Mouse (Mus musculus) intestine, postnatal 0 days (tissue): ENCODE results near the gene Pip4p1. TPM values are rescaled to one million over a fixed set of nuclear protein-coding genes. Genes with fewer than 3 reads are reported as not detected.

Experiments
- ATAC-seq: fragments of 200-750 bp; cut with Nextera tagmentation; 2 replicates; pipeline ENCODE4 v1.8.0; 2017; ENCODE audit warnings: mild to moderate bottlenecking, moderate TSS enrichment, moderate library complexity
- H3K27ac ChIP-seq: fragments of 300-500 bp; sonication (generic); 2 replicates; pipeline ENCODE4 v1.5.1; 2014; ENCODE audit warnings: mild to moderate bottlenecking, low read depth, low read length, moderate library complexity
- H3K27me3 ChIP-seq: fragments of 300-500 bp; sonication (generic); replicated peaks from 2 replicates; pipeline ENCODE4 v1.6.1; 2014; ENCODE audit warnings: low read length, mixed read lengths; ENCODE audit not compliant: control insufficient read depth, insufficient read depth
- H3K36me3 ChIP-seq: fragments of 300-500 bp; sonication (generic); 2 replicates; pipeline ENCODE4 v1.6.1; 2014; ENCODE audit warnings: mild to moderate bottlenecking, moderate library complexity; ENCODE audit not compliant: control insufficient read depth, insufficient read depth
- H3K4me1 ChIP-seq: fragments of 300-500 bp; sonication (generic); replicated peaks from 2 replicates; pipeline ENCODE4 v1.6.1; 2014; ENCODE audit warnings: antibody characterized with exemption, low read length, mixed read lengths; ENCODE audit not compliant: control insufficient read depth, insufficient read depth
- H3K4me2 ChIP-seq: fragments of 300-500 bp; sonication (generic); replicated peaks from 2 replicates; pipeline ENCODE4 v1.6.1; 2014; ENCODE audit warnings: low read depth, mild to moderate bottlenecking, moderate library complexity
- H3K4me3 ChIP-seq: fragments of 300-500 bp; sonication (generic); 2 replicates; pipeline ENCODE4 v1.5.1; 2014; ENCODE audit warnings: low read depth, low read length
- H3K9ac ChIP-seq: fragments of 300-500 bp; sonication (generic); 2 replicates; pipeline ENCODE4 v1.6.1; 2014; ENCODE audit warnings: mild to moderate bottlenecking, low read depth, low read length
- H3K9me3 ChIP-seq: fragments of 300-500 bp; sonication (generic); 2 replicates; pipeline ENCODE4 v1.6.1; 2016; ENCODE audit warnings: mixed run types; ENCODE audit not compliant: control insufficient read depth
- CTCF ChIP-seq: sonication (generic); IDR thresholded peaks from 2 replicates; pipeline ENCODE4 v1.5.1; 2016; ENCODE audit warnings: low read depth, mild to moderate bottlenecking, control low read depth, antibody characterized with exemption, moderate library complexity
- WGBS: fragments of 180-500 bp; shearing (Covaris S2); extraction: QIAGEN DNeasy Blood & Tissue Kit; methylation state at CpG from one replicate; pipeline ENCODE4 v1.1.7; 2014; 5-methylcytosine and 5-hydroxymethylcytosine counted together
- polyA plus RNA-seq: library from polyadenylated mRNA; unstranded; fragments of >200 nt; fragmentation: Nextera tagmentation; extraction: Ambion mirVana; gene quantifications from 2 replicates; pipeline ENCODE4 v1.2.1, GENCODE M21; 2015

The Pip4p1 gene
- polyA plus RNA-seq, 1 experiment from 2014 or later: 51.2 TPM

DNA sequence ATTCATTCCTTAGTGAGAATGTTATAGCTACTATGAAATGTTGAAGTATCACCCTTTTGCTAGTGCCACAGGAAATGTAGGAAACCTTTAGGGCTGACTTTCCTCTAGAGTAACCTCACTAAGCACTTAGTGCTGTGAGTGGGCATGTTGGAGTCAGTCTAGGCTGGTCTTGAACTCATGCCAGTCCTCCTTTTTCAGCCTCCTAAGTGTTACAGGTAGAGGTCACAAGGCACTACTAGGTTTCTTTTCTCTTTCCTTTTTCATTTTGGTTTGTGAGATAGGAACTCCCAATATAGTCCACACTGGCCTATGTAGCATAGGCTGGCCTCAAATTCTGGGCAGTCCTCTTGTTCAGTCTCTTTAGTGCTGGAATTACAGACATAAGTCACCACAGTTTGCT is 35.2 kb downstream of the Pip4p1 start:
- no peaks in the 10 kb centered on the region for H3K9me3 ChIP-seq
- H3K4me3 ChIP-seq: no peak overlapping the region
- no peak overlapping the region for H3K9ac ChIP-seq
- H3K27ac ChIP-seq: no peak overlapping the region
- no peak for TF ChIP-seq CTCF
- H3K4me1 ChIP-seq: no peaks in the 10 kb centered on the region; the same call in 1 of the 2 replicates
- no peak for ATAC-seq
- no peaks in the 10 kb centered on the region for H3K27me3 ChIP-seq
- H3K4me2 ChIP-seq: no peak overlapping the region
- no peaks in the 10 kb centered on the region for H3K36me3 ChIP-seq

DNA sequence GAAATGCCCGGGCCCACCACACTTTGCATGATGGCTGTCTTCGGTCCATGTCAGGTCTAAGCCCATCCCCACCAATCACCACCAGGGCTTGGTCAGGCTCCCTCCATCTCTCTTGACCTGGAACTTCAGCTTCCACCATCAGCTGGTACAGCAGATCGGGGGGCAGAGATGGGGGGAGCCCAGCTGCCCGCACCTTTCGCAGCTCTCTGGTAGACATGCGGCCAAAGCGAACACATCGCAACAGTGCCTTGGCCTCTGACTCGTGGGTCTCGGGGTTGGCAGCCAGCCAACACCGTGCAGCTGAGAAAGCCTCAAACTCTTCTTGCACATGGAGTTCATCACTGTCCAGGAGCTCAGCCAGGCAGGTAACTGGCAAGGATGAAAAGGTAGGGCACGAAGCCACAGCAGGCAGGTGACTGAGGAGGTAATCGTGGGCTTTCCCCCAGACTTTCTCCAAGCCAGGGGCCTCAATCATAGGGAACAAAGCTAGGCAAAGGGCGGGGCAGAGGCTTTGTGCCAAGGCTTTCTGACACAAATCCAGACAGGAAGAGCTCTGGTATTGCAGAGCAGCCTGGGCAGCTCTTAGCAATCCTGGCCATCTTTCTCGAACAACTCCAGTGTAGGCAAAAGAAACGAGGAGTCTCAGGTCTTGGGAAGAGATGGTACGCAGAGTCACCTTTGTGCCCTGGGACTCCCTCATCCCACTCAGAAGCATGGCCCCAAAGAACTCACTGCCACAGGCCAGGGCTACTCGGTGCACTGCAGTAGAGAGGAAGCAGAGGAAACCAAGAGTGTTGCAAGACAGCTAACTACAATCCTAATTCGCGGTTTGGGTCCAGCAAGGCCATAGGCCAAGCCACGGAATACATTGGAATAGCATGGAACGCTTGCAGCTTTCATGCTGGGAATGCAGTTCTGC is 37.9 kb downstream of the Pip4p1 start:
- 71% methylated on average over 22 of the region's 22 CpGs for WGBS
- no peak overlapping the region for H3K4me3 ChIP-seq

GRCm38 (mm10) chr14:50892091-50892490 is 38.6 kb downstream of the Pip4p1 start:
- H3K4me3 ChIP-seq: no peak overlapping the region
- ATAC-seq: no peak
- no peak for TF ChIP-seq CTCF
- H3K27me3 ChIP-seq: no peaks in the 10 kb centered on the region
- H3K4me2 ChIP-seq: no peak overlapping the region
- H3K9me3 ChIP-seq: no peaks in the 10 kb centered on the region
- H3K36me3 ChIP-seq: no peaks in the 10 kb centered on the region
- no peak overlapping the region for H3K27ac ChIP-seq
- WGBS: 81% methylated on average over 7 of the region's 7 CpGs
- no peaks in the 10 kb centered on the region for H3K4me1 ChIP-seq
- no peak overlapping the region for H3K9ac ChIP-seq

More for the DNA sequence above, 37.9 kb downstream of the Pip4p1 start:
- Histone ChIP-seq H3K27ac (no peak overlapping the region), H3K9ac (no peak overlapping the region), H3K4me1 (no peaks in the 10 kb centered on the region; the same call in 1 of the 2 replicates), H3K27me3 (no peaks in the 10 kb centered on the region), H3K9me3 (no peaks in the 10 kb centered on the region), H3K36me3 (no peaks in the 10 kb centered on the region), H3K4me2 (no peak overlapping the region)
- TF ChIP-seq CTCF: no peak
- 0 out of 2 replicates have a peak, but pooled peaks have one; percentile 29 for ATAC-seq

GRCm38 (mm10) chr14:50891621-50892020 is 39.0 kb downstream of the Pip4p1 start:
- 91% methylated on average over 8 of the region's 8 CpGs for WGBS
- ATAC-seq: no peak
- no peaks in the 10 kb centered on the region for H3K36me3 ChIP-seq
- no peaks in the 10 kb centered on the region for H3K27me3 ChIP-seq
- no peak overlapping the region for H3K27ac ChIP-seq
- no peak overlapping the region for H3K4me3 ChIP-seq
- no peaks in the 10 kb centered on the region for H3K4me1 ChIP-seq
- no peak overlapping the region for H3K4me2 ChIP-seq
- no peak for TF ChIP-seq CTCF
- no peak overlapping the region for H3K9ac ChIP-seq
- H3K9me3 ChIP-seq: no peaks in the 10 kb centered on the region

DNA sequence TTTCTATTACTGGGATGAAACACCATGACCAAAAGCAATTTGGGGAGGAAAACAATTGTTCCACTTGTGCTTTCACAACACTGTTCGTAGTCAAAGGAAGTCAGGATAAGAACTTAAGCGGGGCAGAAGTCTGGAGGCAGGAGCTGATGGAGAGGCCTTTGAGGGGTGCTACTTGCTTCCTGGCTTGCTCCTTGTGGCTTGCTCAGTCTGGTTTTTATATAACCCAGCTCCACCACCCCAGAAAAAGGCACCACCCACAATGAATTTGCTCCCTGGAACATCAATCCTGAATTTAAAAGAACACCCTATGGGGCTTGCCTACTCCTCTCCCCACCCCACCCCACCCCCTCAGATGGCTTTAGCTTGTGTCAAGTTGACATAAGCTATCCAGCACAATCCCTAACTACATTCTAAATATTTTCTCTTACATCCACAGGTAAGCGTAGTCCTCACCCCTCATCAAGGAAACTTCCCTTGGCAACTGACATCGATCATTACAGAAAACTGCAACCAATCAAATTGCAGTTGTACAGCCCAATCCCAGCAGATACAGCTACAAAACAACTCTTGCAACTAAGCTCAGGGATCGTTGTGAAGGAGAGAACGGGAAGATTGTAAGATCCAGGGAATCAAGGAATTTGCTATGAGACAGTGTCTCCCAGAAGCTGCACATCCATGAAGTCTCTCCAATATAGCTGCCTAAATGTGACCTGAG is 54.3 kb downstream of the Pip4p1 start:
- Histone ChIP-seq H3K9ac (no peak overlapping the region), H3K27ac (peak overlapping the region; percentile 50), H3K27me3 (no peaks in the 10 kb centered on the region), H3K9me3 (no peaks in the 10 kb centered on the region), H3K4me2 (no peak overlapping the region), H3K4me3 (no peak overlapping the region), H3K36me3 (no peaks in the 10 kb centered on the region), H3K4me1 (no peaks in the 10 kb centered on the region)
- TF ChIP-seq CTCF: no peak
- ATAC-seq: no peak
- WGBS: 86% methylated on average over 6 of the region's 6 CpGs

Other genes starting within 250 kb of the Pip4p1 start
- gene Olfr747, start 237.7 kb downstream of the Pip4p1 start, polyA plus RNA-seq: not detected in 2 replicates
- gene Olfr748, start 223.5 kb downstream of the Pip4p1 start, polyA plus RNA-seq: not detected in 2 replicates
- not detected in 2 replicates for gene Olfr749, start 185.8 kb downstream of the Pip4p1 start, polyA plus RNA-seq
- 30.5 and 31.0 TPM in 2 replicates for gene Ttc5, start 145.3 kb downstream of the Pip4p1 start, polyA plus RNA-seq
- not detected in 2 replicates for gene Ccnb1ip1, start 123.1 kb downstream of the Pip4p1 start, polyA plus RNA-seq
- 35.4 and 36.7 TPM in 2 replicates for gene Parp2, start 123.0 kb downstream of the Pip4p1 start, polyA plus RNA-seq
- gene Tep1, start 60.3 kb downstream of the Pip4p1 start, polyA plus RNA-seq: 23.7 and 23.8 TPM in 2 replicates
- 0.09 and 0.17 TPM in 2 replicates for gene Klhl33, start 33.3 kb downstream of the Pip4p1 start, polyA plus RNA-seq
- gene Osgep, start 6.0 kb downstream of the Pip4p1 start, polyA plus RNA-seq: 56.8 and 57.8 TPM in 2 replicates
- 71.0 and 74.1 TPM in 2 replicates for gene Apex1, start 5.9 kb downstream of the Pip4p1 start, polyA plus RNA-seq
- 138 and 143 TPM in 2 replicates for gene Pnp, start 226 bp upstream of the Pip4p1 start, polyA plus RNA-seq
- gene Gm49342, start 13.7 kb upstream of the Pip4p1 start, polyA plus RNA-seq: not detected in 2 replicates
- 32.3 and 32.5 TPM in 2 replicates for gene Pnp2, start 25.1 kb upstream of the Pip4p1 start, polyA plus RNA-seq
- 0.16 and 0.29 TPM in 2 replicates for gene Rnase10, start 76.9 kb upstream of the Pip4p1 start, polyA plus RNA-seq
- not detected in 2 replicates for gene Rnase9, start 111.0 kb upstream of the Pip4p1 start, polyA plus RNA-seq
- gene Rnase11, start 119.3 kb upstream of the Pip4p1 start, polyA plus RNA-seq: not detected in 2 replicates
- gene Rnase12, start 126.8 kb upstream of the Pip4p1 start, polyA plus RNA-seq: 0.51 and 0.90 TPM in 2 replicates
- gene Olfr750, start 143.6 kb upstream of the Pip4p1 start, polyA plus RNA-seq: not detected in 2 replicates
- gene Rnase4, start 160.2 kb upstream of the Pip4p1 start, polyA plus RNA-seq: 355 and 426 TPM in 2 replicates
- gene Ang, start 160.3 kb upstream of the Pip4p1 start, polyA plus RNA-seq: 114 and 119 TPM in 2 replicates
- gene Eddm3b, start 183.6 kb upstream of the Pip4p1 start, polyA plus RNA-seq: 0.17 and 0.18 TPM in 2 replicates
- 2.6 and 3.0 TPM in 2 replicates for gene Rnase6, start 193.1 kb upstream of the Pip4p1 start, polyA plus RNA-seq
- gene Rnase1, start 215.9 kb upstream of the Pip4p1 start, polyA plus RNA-seq: 21.7 and 23.3 TPM in 2 replicates
- gene Rnase2b, start 231.4 kb upstream of the Pip4p1 start, polyA plus RNA-seq: not detected in 2 replicates